Mouse (Mus musculus) c-Kit-positive CD71-negative TER-119-negative erythroid progenitor cells, embryonic 14.5 days (primary cell): ENCODE data around the gene Slc7a1.

Experiments
- DNase-seq: peaks from one replicate; pipeline ENCODE4 v3.0.0-alpha.2; 2013; ENCODE audit warnings: low read depth

Slc7a1 gene

GRCm38 (mm10) chr5:148325317-148325885 is 74.3 kb downstream of the Slc7a1 start:
- peak; percentile 64 for DNase-seq

- DNase-seq, result no peak
Measured at GRCm38 (mm10) chr5:148314931-148315330, 84.8 kb downstream of the Slc7a1 start.

DNA sequence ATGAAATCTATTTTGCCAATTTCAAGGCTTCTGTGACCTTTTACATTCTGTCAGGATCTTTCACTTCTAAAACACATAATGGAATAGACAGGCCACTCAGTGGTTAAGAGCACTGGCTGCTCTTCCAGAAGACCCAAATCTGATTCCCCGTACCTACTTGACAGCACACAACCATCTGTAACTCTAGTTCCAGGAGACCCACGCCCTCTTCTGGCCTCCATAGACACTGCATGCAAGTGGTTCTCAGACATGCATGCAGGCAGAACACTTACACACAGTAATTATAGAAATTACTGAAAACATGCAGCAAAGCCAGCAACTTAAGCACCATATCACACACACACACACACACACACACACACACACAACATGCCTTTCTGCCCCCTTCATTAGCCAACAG is 87.3 kb downstream of the Slc7a1 start:
- no peak for DNase-seq

GRCm38 (mm10) chr5:148310790-148311189 is 88.9 kb downstream of the Slc7a1 start:
- DNase-seq, result peak; percentile 54

GRCm38 (mm10) chr5:148304112-148304511 is 95.6 kb downstream of the Slc7a1 start:
- DNase-seq, result no peak

DNA sequence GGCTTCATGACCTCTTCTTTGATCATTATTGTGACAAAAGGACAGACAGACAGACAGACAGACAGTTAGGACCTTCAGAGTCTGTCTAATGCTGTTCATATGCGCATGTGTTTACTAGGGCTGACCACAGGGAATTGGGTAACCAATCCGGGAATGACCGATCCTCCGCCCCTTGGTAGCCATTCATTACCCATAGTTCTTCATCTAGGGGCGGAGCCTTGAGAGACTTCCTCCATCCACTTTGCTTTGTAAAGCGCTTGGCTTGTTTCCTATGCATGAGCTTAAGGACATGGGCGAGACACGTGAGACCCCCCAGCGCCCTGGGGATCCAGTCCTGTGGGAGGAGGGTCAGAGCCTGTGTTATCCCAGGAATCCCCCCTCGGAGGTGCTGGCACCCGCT is 96.7 kb downstream of the Slc7a1 start:
- no peak for DNase-seq

GRCm38 (mm10) chr5:148293346-148293745 is 106.4 kb downstream of the Slc7a1 start:
- no peak for DNase-seq

DNA sequence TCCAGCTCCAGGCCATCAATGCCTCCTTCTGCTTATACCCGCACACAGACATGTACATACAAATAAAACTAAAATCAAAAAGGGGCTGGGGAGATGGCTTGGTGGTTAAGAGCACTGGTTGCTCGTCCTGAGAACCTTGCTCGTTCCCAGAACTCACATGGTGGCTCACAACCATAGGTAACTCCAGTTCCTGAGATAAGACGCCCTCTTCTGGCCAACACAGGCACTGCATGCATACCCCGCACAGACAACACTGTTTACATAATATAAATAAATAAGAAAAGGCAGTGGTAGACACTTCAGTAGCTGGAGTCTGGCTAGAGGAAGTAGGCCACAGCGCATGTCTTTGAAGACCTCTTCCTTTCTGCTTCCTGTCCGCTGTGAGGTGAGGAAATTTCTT is 106.8 kb downstream of the Slc7a1 start:
- DNase-seq, result no peak

- DNase-seq, result no peak
Measured at GRCm38 (mm10) chr5:148289951-148290350, 109.8 kb downstream of the Slc7a1 start.

DNA sequence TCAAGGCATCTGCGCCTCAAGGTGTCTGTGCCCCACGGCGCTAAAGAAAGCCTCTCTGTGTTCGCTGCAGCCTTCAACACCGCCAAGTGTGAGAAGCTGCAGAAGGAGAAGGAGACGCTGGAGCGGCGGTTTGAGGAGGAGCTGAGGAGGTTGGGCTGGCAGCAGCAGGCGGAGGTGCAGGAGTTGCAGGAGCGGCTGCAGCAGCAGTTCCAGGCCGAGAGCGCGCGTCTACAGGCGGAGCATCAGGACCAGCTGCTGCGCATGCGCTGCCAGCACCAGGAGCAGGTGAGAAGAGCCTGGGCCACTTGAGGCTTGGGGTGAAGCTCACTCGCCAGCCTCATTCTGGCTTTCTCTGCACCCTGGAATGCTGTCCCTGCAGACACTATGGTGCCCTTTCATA is 110.9 kb downstream of the Slc7a1 start:
- DNase-seq, result no peak

- no peak for DNase-seq
Measured at GRCm38 (mm10) chr5:148287529-148287928, 112.2 kb downstream of the Slc7a1 start.

GRCm38 (mm10) chr5:148283584-148283983 is 116.1 kb downstream of the Slc7a1 start:
- no peak for DNase-seq

GRCm38 (mm10) chr5:148283177-148283576 is 116.5 kb downstream of the Slc7a1 start:
- no peak for DNase-seq

- DNase-seq, result no peak
Measured at GRCm38 (mm10) chr5:148282631-148283030, 117.1 kb downstream of the Slc7a1 start.

DNA sequence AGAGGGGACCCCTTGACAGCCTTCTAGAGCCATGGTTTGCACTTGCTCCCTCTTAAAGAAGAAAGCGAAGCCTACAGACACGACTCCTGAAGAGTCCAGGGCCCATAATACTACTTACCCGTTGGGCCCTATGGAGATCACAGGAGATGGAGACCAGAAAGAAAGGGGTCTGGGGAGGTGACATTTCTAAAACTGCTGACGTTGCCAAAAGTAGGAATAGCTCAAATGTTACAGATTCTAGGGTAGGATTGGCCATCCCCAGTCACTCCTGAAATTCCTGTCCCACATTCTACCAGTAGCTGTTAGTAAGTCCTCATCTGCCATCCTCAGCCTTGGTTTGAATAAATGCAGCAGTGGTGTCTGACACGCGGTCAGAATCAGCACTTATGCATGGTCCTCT is 117.6 kb downstream of the Slc7a1 start:
- no peak for DNase-seq

DNA sequence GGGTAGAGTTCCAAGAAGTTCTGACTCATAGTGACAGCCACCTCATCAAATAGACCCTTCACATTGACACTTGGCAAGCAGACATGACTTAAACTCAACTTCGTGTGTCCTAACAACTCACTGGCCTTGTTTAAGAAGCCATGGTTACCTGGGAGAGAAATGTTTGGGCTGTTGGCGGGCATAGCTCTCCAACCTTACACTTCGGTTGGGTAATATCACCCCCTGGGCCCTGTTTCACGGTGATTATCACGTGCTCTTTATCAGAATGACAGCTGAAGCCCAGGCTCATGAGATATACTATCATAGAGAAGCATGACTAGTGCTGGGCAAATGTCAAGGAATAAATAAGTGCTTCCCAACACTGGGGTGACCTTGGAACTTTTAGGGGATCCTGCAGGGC is 119.4 kb downstream of the Slc7a1 start:
- DNase-seq, result no peak

DNA sequence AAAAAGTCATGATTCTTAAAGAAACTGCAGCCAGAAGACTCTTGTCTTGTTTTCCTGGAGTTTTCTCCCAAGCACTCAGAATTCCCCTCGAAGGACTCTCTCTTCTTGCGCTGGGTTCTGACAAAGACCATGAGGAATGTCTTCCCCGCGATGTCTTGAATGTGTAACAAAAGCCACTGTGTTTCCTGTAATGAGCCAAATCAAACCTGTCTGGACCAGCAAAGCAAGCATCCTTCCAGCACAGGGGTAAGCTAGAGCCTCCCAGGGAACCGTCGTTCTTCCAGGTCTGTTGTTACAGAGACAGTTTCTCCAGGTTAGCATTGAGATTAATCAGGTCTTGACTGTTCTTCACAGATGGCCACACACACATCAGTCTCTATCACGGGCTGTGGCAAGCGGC is 121.5 kb downstream of the Slc7a1 start:
- DNase-seq, result no peak
